Comparison of ENCODE assay signal across 8 mouse cellular contexts in the genomic region with DNA sequence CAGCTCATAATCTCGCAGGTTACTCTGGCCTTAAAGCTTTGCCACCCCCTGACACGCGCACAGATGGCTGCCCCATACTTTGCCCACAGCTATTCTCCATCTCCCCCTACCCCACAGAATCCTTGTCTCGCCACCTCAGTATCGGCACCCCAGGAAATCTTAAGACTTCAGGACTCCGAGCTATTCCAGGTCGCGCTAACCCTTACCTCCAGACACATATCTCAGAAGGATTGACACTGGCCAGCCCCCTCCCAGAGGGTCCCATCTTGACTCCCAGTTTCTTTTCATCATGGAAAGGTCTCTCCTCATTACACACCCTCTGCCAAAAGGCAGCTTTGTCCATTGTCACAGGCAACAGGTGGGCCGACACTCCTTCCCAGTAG. TPM values are rescaled to one million over a fixed set of nuclear protein-coding genes. Genes with fewer than 3 reads are reported as not detected.
A peak's percentile ranks its signal among the peaks of the same experiment; 100 is the strongest.
DNase-seq lines count a peak whose midpoint lies in the region; ATAC-seq and TF ChIP-seq lines count a peak whose summit lies in the region.

No protein-coding gene starts in this region.

- no peaks in the 10 kb centered on the region for H3K36me3 ChIP-seq in lung, postnatal 0 days (ENCODE audit: insufficient read depth, low read length)
- peaks cover 10% of the 10 kb centered on the region for H3K36me3 ChIP-seq in embryonic facial prominence, embryonic 12.5 days
- H3K36me3 ChIP-seq in intestine, embryonic 16.5 days (ENCODE audit: control insufficient read depth, insufficient read depth, low read length): peaks cover 3% of the 10 kb centered on the region
- H3K36me3 ChIP-seq in neural tube, embryonic 15.5 days: peaks cover 11% of the 10 kb centered on the region

- peaks cover 21% of the 10 kb centered on the region; the same call in 1 of the 2 replicates for H3K4me1 ChIP-seq in lung, postnatal 0 days (ENCODE audit: insufficient read depth, low read depth, low read length)
- H3K4me1 ChIP-seq in embryonic facial prominence, embryonic 12.5 days: peaks cover 27% of the 10 kb centered on the region
- H3K4me1 ChIP-seq in intestine, embryonic 16.5 days (ENCODE audit: control insufficient read depth, insufficient read depth, low read length): peaks cover 27% of the 10 kb centered on the region
- H3K4me1 ChIP-seq in neural tube, embryonic 15.5 days: peaks cover 47% of the 10 kb centered on the region

- peak overlapping the region; percentile 94 for H3K4me2 ChIP-seq in lung, postnatal 0 days (replicated peaks; ENCODE audit: low read depth, low read length)
- peak overlapping the region; percentile 85 for H3K4me2 ChIP-seq in embryonic facial prominence, embryonic 12.5 days (replicated peaks)
- peak overlapping the region; percentile 91 for H3K4me2 ChIP-seq in intestine, embryonic 16.5 days (ENCODE audit: low read depth, low read length)
- peak overlapping the region; percentile 84 for H3K4me2 ChIP-seq in neural tube, embryonic 15.5 days

- TF ChIP-seq EP300 in lung, postnatal 0 days (IDR thresholded peaks at IDR 0.05): no peak

- TF ChIP-seq CTCF in lung, postnatal 0 days (IDR thresholded peaks at IDR 0.05): no peak

- H3K9me3 ChIP-seq in lung, postnatal 0 days (ENCODE audit: low read length): no peaks in the 10 kb centered on the region
- no peaks in the 10 kb centered on the region for H3K9me3 ChIP-seq in embryonic facial prominence, embryonic 12.5 days
- H3K9me3 ChIP-seq in intestine, embryonic 16.5 days (ENCODE audit: control insufficient read depth, low read length): no peaks in the 10 kb centered on the region
- no peaks in the 10 kb centered on the region for H3K9me3 ChIP-seq in neural tube, embryonic 15.5 days (replicated peaks)

- H3K27ac ChIP-seq in lung, postnatal 0 days (ENCODE audit: low read length): peak overlapping the region; percentile 84; the same call in 1 of the 2 replicates
- H3K27ac ChIP-seq in embryonic facial prominence, embryonic 12.5 days: no peak overlapping the region
- H3K27ac ChIP-seq in intestine, embryonic 16.5 days (ENCODE audit: low read length): no peak overlapping the region
- H3K27ac ChIP-seq in neural tube, embryonic 15.5 days (replicated peaks): peak overlapping the region; percentile 78

- 11% methylated on average over 9 of the region's 9 CpGs for WGBS in lung, postnatal 0 days
- WGBS in embryonic facial prominence, embryonic 12.5 days: 17% methylated on average over 9 of the region's 9 CpGs
- WGBS in intestine, embryonic 16.5 days: 13% methylated on average over 9 of the region's 9 CpGs
- 18% methylated on average over 9 of the region's 9 CpGs for WGBS in neural tube, embryonic 15.5 days

- DNase-seq in lung, postnatal 0 days (ENCODE audit: low spot score): no peak
- DNase-seq in lung, postnatal 36 days: no peak
- no peak for DNase-seq in right cerebral cortex, postnatal 36 days (ENCODE audit: low spot score in 2 of 2)
- no peak for DNase-seq in embryo, embryonic 11 days

- no peak for ATAC-seq in lung, postnatal 0 days
- ATAC-seq in embryonic facial prominence, embryonic 12.5 days (ENCODE audit: insufficient number of reproducible peaks, insufficient read depth, low FRiP score, low TSS enrichment): 0 out of 2 replicates have a peak, but pooled peaks have one; percentile 2
- ATAC-seq in intestine, embryonic 16.5 days: no peak
- ATAC-seq in neural tube, embryonic 15.5 days (ENCODE audit: low FRiP score): peak; percentile 19
- no peak for ATAC-seq in megakaryocyte-erythroid progenitor cell, adult 5-6 weeks (replicated peaks; ENCODE audit: low FRiP score, low TSS enrichment, poor library complexity, severe bottlenecking)

- H3K4me3 ChIP-seq in lung, postnatal 0 days (ENCODE audit: low read depth, low read length): peak overlapping the region; percentile 84
- peak overlapping the region; percentile 85 for H3K4me3 ChIP-seq in embryonic facial prominence, embryonic 12.5 days
- H3K4me3 ChIP-seq in intestine, embryonic 16.5 days (ENCODE audit: low read length): peak overlapping the region; percentile 87
- peak overlapping the region; percentile 73 for H3K4me3 ChIP-seq in neural tube, embryonic 15.5 days (replicated peaks)

- no peaks in the 10 kb centered on the region for H3K27me3 ChIP-seq in lung, postnatal 0 days (replicated peaks; ENCODE audit: insufficient read depth, low read length)
- no peaks in the 10 kb centered on the region for H3K27me3 ChIP-seq in embryonic facial prominence, embryonic 12.5 days
- H3K27me3 ChIP-seq in intestine, embryonic 16.5 days (replicated peaks; ENCODE audit: control insufficient read depth, insufficient read depth, low read length): no peaks in the 10 kb centered on the region
- H3K27me3 ChIP-seq in neural tube, embryonic 15.5 days (replicated peaks): no peaks in the 10 kb centered on the region

- peak overlapping the region; percentile 91 for H3K9ac ChIP-seq in lung, postnatal 0 days (replicated peaks; ENCODE audit: low read depth)
- peak overlapping the region; percentile 87 for H3K9ac ChIP-seq in embryonic facial prominence, embryonic 12.5 days
- peak overlapping the region; percentile 95 for H3K9ac ChIP-seq in intestine, embryonic 16.5 days (ENCODE audit: low read depth, low read length)
- peak overlapping the region; percentile 83 for H3K9ac ChIP-seq in neural tube, embryonic 15.5 days (replicated peaks)

RNA-seq across cellular contexts. Expression of gene Tbc1d10a, which starts 0.7 kb away (rescaled TPM):
- 41.7 and 43.8 TPM in 2 replicates for polyA plus RNA-seq in lung, postnatal 0 days (2015; fragmentation: Nextera tagmentation; extraction: Ambion mirVana)
- polyA plus RNA-seq in embryonic facial prominence, embryonic 12.5 days (2016; fragmentation: Nextera tagmentation; extraction: Ambion mirVana): 34.7 and 39.2 TPM in 2 replicates
- polyA plus RNA-seq in intestine, embryonic 16.5 days (2015; fragmentation: Nextera tagmentation; extraction: Ambion mirVana): 34.0 and 37.2 TPM in 2 replicates
- polyA plus RNA-seq in neural tube, embryonic 15.5 days (2015; fragmentation: Nextera tagmentation; extraction: Ambion mirVana): 40.2 and 40.3 TPM in 2 replicates
- 5.9 and 8.0 TPM in 2 replicates for total RNA-seq in megakaryocyte-erythroid progenitor cell, adult 5-6 weeks (2014; fragmentation: Nextera tagmentation)
- total RNA-seq in megakaryocyte-erythroid progenitor cell, adult 5-6 weeks (2017): 1.8 and 2.2 TPM in 2 replicates

RNA-seq across cellular contexts. Expression of gene Sf3a1, which starts 27.2 kb away (rescaled TPM):
- polyA plus RNA-seq in lung, postnatal 0 days (2015; fragmentation: Nextera tagmentation; extraction: Ambion mirVana): 12.6 and 13.4 TPM in 2 replicates
- polyA plus RNA-seq in embryonic facial prominence, embryonic 12.5 days (2016; fragmentation: Nextera tagmentation; extraction: Ambion mirVana): 70.0 and 73.9 TPM in 2 replicates
- polyA plus RNA-seq in intestine, embryonic 16.5 days (2015; fragmentation: Nextera tagmentation; extraction: Ambion mirVana): 40.4 and 41.8 TPM in 2 replicates
- 41.8 and 47.4 TPM in 2 replicates for polyA plus RNA-seq in neural tube, embryonic 15.5 days (2015; fragmentation: Nextera tagmentation; extraction: Ambion mirVana)
- 74.9 and 93.2 TPM in 2 replicates for total RNA-seq in megakaryocyte-erythroid progenitor cell, adult 5-6 weeks (2014; fragmentation: Nextera tagmentation)
- total RNA-seq in megakaryocyte-erythroid progenitor cell, adult 5-6 weeks (2017): 42.5 and 64.9 TPM in 2 replicates

RNA-seq across cellular contexts. Expression of gene Ccdc157, which starts 27.2 kb away (rescaled TPM):
- 7.3 and 8.2 TPM in 2 replicates for polyA plus RNA-seq in lung, postnatal 0 days (2015; fragmentation: Nextera tagmentation; extraction: Ambion mirVana)
- 9.3 and 10.7 TPM in 2 replicates for polyA plus RNA-seq in embryonic facial prominence, embryonic 12.5 days (2016; fragmentation: Nextera tagmentation; extraction: Ambion mirVana)
- polyA plus RNA-seq in intestine, embryonic 16.5 days (2015; fragmentation: Nextera tagmentation; extraction: Ambion mirVana): 3.0 TPM in 2 replicates
- polyA plus RNA-seq in neural tube, embryonic 15.5 days (2015; fragmentation: Nextera tagmentation; extraction: Ambion mirVana): 7.5 and 10.0 TPM in 2 replicates
- 0.48 and 2.6 TPM in 2 replicates for total RNA-seq in megakaryocyte-erythroid progenitor cell, adult 5-6 weeks (2014; fragmentation: Nextera tagmentation)
- 0.80 and 2.9 TPM in 2 replicates for total RNA-seq in megakaryocyte-erythroid progenitor cell, adult 5-6 weeks (2017)

RNA-seq across cellular contexts. Expression of gene Castor1, which starts 30.7 kb away (rescaled TPM):
- 16.5 and 17.8 TPM in 2 replicates for polyA plus RNA-seq in lung, postnatal 0 days (2015; fragmentation: Nextera tagmentation; extraction: Ambion mirVana)
- polyA plus RNA-seq in embryonic facial prominence, embryonic 12.5 days (2016; fragmentation: Nextera tagmentation; extraction: Ambion mirVana): 3.0 and 3.6 TPM in 2 replicates
- polyA plus RNA-seq in intestine, embryonic 16.5 days (2015; fragmentation: Nextera tagmentation; extraction: Ambion mirVana): 5.9 and 7.3 TPM in 2 replicates
- 5.5 and 17.4 TPM in 2 replicates for polyA plus RNA-seq in neural tube, embryonic 15.5 days (2015; fragmentation: Nextera tagmentation; extraction: Ambion mirVana)
- total RNA-seq in megakaryocyte-erythroid progenitor cell, adult 5-6 weeks (2014; fragmentation: Nextera tagmentation): 1.2 TPM in 1 of 2 replicates, not detected in the other
- 0.15 TPM in 1 of 2 replicates, not detected in the other for total RNA-seq in megakaryocyte-erythroid progenitor cell, adult 5-6 weeks (2017)

RNA-seq across cellular contexts. Expression of gene Osm, which starts 48.9 kb away (rescaled TPM):
- polyA plus RNA-seq in lung, postnatal 0 days (2015; fragmentation: Nextera tagmentation; extraction: Ambion mirVana): 0.69 and 1.3 TPM in 2 replicates
- polyA plus RNA-seq in embryonic facial prominence, embryonic 12.5 days (2016; fragmentation: Nextera tagmentation; extraction: Ambion mirVana): not detected in 2 replicates
- polyA plus RNA-seq in intestine, embryonic 16.5 days (2015; fragmentation: Nextera tagmentation; extraction: Ambion mirVana): 0.07 and 0.12 TPM in 2 replicates
- polyA plus RNA-seq in neural tube, embryonic 15.5 days (2015; fragmentation: Nextera tagmentation; extraction: Ambion mirVana): 0.73 TPM in 1 of 2 replicates, not detected in the other
- total RNA-seq in megakaryocyte-erythroid progenitor cell, adult 5-6 weeks (2014; fragmentation: Nextera tagmentation): 3.3 and 5.6 TPM in 2 replicates
- total RNA-seq in megakaryocyte-erythroid progenitor cell, adult 5-6 weeks (2017): 5.3 and 7.2 TPM in 2 replicates

Comparison
In these comparisons a context has a peak if more than half of its experiments do, and no peak if none do; other contexts are left out.
1. ATAC-seq: peak in embryonic facial prominence, embryonic 12.5 days (single experiment) and neural tube, embryonic 15.5 days (single experiment); none in lung, postnatal 0 days (single experiment), intestine, embryonic 16.5 days (single experiment) and megakaryocyte-erythroid progenitor cell, adult 5-6 weeks (single experiment).
2. H3K27ac ChIP-seq: peak in lung, postnatal 0 days (single experiment) and neural tube, embryonic 15.5 days (single experiment); none in embryonic facial prominence, embryonic 12.5 days (single experiment) and intestine, embryonic 16.5 days (single experiment).
3. Peak in every context shown above with its lines, with median percentiles within 50 percentile points of each other: H3K4me2 ChIP-seq, H3K4me3 ChIP-seq and H3K9ac ChIP-seq.